Mouse (Mus musculus) erythroblast, embryonic 14.5 days (primary cell): ENCODE data around the gene Espnl.

Experiments
- GATA1 ChIP-seq: IDR thresholded peaks from 2 replicates; pipeline ENCODE4 v1.6.1; 2012; ENCODE audit warnings: low read length, inconsistent platforms, mixed read lengths
- TAL1 ChIP-seq: IDR thresholded peaks from 3 replicates; pipeline ENCODE4 v1.6.1; 2012; ENCODE audit warnings: low read length, inconsistent platforms, mixed read lengths

DNA sequence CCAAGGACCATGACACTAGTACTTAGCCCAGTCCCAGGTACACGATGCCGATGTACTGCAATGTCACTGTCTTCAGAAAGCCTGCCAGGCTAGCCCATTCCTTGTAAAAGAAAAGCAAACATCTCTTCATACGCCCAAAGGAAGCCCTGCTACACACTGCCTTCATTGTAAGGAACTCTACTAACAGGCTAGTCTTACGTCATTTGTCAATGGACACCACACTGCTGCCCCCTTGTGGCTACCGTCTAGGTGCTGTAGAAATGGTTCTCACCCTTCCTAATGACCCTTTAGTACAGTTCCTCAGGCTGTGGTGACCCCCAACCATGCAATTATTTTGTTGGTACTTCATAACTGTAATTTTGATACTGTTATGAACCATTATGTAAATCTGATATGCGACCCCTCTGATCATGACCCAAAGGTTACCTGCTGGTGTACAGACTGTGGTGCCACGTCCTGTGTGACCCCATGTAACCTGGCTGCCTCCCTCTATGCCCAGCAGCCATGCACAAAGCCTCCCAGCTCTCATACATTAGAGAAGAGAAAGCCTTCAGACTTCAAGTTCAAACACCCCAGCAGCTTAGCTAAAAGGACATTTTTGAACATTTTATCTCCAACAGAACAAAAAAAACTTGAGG, 58.7 kb downstream of the Espnl start:
- TF ChIP-seq TAL1 (no peak), GATA1 (no peak)
